Mouse (Mus musculus): ENCODE results near the gene C5ar2. TPM values are rescaled to one million over a fixed set of nuclear protein-coding genes. Genes with fewer than 3 reads are reported as not detected.

Gene C5ar2
- 0.50 and 0.75 TPM in 2 replicates for polyA plus RNA-seq (2012; rRNA removed)

DNA sequence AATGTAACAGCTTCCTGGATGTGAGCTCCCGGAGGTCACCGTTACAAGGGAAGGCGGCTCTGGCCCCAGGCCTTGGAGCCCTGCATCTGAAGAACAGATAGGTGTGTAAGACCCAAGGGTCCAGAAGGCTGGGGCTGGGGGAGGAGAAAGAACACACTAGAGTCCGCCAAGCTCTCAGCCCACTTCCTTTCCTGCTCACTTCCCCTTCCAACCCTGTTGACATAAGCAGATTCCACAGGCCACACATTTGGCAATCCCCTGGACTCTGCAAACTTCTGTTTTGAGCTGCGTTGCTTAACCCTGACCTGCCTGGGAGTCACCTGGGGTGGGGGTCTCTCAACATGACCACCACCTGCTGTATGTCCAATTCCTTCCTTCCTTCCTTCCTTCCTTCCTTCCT is at the start of gene C5ar2:
TSS of gene C5ar2 (minus strand) at position 88 of the 400 bp plus-strand sequence.

DNA sequence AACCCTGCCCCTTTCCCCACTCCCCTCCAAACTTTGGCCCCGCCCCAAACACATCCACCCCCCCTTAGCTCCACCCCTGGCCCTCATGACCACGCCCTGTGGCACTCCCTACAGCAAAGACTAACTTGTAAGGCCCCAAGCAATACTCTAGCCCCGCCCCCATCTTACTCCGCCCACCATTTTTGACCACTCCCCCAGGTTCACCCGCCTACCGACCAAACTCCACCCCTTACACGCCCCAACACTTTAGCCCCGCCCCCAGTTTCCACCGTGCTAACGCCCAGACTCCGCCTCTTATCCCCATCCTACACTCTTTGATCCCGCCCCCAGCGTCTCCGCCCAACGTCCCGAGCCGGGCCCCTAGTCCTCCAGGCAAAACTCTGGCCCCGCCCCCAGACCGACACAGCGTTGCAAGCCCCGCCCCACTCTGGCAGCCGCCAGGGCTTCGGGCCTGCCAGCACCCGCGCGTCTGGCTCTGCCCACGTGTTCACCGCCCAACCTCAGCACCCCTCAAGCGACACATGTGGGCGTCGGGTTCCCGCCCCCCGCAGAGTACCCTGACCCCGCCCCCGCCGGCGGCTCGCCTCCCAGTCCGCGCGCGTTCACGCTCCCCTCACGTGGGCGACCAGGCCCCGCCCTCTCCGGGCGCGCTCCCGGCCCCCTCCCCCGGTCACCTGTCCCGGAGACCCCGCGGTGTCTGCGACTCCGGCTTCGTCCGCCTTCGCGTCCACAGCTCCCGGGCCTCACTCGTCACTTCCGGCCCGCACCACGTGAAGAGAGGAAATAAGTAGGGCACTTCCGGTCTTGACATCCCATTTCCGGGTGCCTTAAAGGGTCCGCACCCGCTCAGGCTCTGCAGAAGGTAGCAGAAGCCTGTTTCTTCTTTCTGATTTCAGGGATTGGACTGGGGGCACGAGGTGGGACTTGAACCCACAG is 42.3 kb upstream of the C5ar2 start, which contains the start of gene Ccdc9:
TSS of gene Ccdc9 (minus strand) at position 770 of the 936 bp plus-strand sequence.

DNA sequence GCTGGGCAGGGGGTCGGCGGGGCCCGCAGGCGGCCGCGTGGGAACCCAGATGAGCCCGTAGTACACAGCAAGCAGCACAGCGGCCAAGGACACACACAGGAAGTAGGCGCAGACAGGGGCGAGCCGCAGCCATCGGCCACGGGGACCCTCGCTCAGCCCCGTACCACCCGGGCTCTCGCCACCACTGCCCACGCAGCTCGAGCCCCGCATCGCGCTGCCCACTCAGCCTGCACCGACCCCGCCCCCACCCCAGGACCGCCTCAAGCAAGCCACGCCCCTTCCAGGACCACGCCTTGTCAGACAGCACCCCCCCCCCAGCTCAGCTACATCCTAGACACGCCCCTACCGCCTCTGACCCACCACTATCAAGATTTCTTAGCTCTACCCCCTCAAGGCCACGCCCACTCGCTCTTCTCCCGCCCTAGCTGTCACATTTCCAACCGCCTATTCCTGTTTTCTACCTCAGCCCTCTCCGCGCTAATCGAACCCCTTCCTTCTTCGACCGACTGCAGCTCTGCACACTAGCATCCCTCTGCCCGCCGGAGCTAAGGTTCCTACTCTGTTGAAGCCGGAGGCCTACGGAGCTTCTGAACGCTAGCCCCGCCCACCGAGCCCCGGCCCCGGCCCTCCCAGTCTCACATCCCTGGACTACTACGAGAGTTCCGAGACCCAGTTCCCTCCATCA is 29.3 kb upstream of the C5ar2 start, which contains the start of gene Inafm1:
TSS of gene Inafm1 (minus strand) at position 537 of the 685 bp plus-strand sequence.

DNA sequence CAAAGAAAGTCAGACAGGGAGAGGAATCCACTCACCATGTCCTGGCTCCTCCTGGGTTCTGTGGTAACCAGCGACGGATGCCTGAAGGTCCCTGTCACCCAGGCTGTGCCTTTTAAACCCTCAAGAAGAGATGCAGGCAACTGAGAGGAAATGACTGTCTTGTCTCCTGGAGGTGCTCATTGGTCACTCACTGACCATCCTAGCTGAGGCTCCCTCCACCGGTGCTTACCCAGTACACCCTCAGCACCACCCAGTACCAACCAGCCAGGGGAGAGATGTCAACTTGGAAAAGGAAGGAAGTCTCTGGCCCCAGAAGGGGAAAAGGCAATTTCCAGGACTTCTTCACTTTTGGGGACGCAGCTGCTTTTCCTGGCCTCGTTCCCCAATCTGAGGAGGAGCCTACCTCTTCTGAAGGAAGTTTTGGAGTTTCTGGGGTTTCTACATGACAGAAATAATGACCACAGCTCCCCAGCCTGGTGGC is 15.2 kb upstream of the C5ar2 start, which contains the start of gene C5ar1:
TSS of gene C5ar1 (minus strand) at position 431 of the 481 bp plus-strand sequence.

DNA sequence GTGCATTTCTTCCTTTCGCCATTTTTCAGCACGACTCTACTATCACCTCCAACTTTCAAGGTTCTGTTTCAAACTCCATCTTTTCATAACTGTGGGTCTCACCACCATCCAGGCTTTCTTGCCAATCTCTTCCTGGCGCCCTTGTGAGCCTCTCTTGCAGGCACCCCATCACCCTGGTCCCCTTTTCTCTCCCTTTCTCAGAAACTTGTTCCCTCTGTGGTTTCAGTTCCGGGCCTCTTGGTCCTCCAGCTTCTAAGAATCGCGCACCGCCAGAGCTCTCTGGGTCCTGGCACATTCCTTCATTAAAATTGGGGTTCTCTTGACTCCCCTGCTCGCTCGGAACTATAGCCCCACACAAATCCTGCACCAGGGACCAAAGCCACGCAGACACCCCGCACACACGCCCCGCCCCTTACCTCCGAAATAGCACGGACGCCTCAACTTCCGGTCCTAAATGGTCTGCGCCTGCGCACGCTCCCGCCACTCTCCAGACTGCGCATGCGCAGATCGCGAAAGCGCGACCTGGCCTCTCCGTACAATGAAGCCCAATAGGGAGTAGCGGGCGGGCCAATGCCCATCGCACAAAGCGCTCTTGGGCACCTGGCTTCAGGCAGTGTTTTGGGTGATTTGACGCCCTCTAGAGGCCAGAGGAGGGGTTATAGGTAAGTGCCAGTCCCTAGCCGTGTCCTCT is 22.2 kb downstream of the C5ar2 start, which contains the start of gene Dhx34:
TSS of gene Dhx34 (minus strand) at position 456 of the 691 bp plus-strand sequence.

Other genes with a start within 250 kb of the C5ar2 start
- gene Bicra, start 196.2 kb downstream of the C5ar2 start, polyA plus RNA-seq (2012; rRNA removed): 13.0 and 17.7 TPM in 2 replicates
- 0.05 TPM in 1 of 2 replicates, not detected in the other for gene Zfp541, start 182.3 kb downstream of the C5ar2 start, polyA plus RNA-seq (2012; rRNA removed)
- 173 and 226 TPM in 2 replicates for gene Napa, start 145.7 kb downstream of the C5ar2 start, polyA plus RNA-seq (2012; rRNA removed)
- 32.0 and 39.2 TPM in 2 replicates for gene Kptn, start 124.3 kb downstream of the C5ar2 start, polyA plus RNA-seq (2012; rRNA removed)
- 4.7 and 4.8 TPM in 2 replicates for gene Slc8a2, start 114.3 kb downstream of the C5ar2 start, polyA plus RNA-seq (2012; rRNA removed)
- 31.7 and 39.9 TPM in 2 replicates for gene Meis3, start 69.1 kb downstream of the C5ar2 start, polyA plus RNA-seq (2012; rRNA removed)
- 38.2 and 46.5 TPM in 2 replicates for gene Dhx34, start 22.1 kb downstream of the C5ar2 start, polyA plus RNA-seq (2012; rRNA removed)
- 15.0 and 18.4 TPM in 2 replicates for gene C5ar1, start 15.4 kb upstream of the C5ar2 start, polyA plus RNA-seq (2012; rRNA removed)
- 131 and 153 TPM in 2 replicates for gene Inafm1, start 29.5 kb upstream of the C5ar2 start, polyA plus RNA-seq (2012; rRNA removed)
- gene Ccdc9, start 42.6 kb upstream of the C5ar2 start, polyA plus RNA-seq (2012; rRNA removed): 51.1 and 51.3 TPM in 2 replicates
- gene Bbc3, start 64.2 kb upstream of the C5ar2 start, polyA plus RNA-seq (2012; rRNA removed): 33.1 and 34.1 TPM in 2 replicates
- gene Sae1, start 143.7 kb upstream of the C5ar2 start, polyA plus RNA-seq (2012; rRNA removed): 25.3 and 26.1 TPM in 2 replicates
- 37.3 and 41.9 TPM in 2 replicates for gene Zc3h4, start 156.8 kb upstream of the C5ar2 start, polyA plus RNA-seq (2012; rRNA removed)
- 151 and 215 TPM in 2 replicates for gene Tmem160, start 208.6 kb upstream of the C5ar2 start, polyA plus RNA-seq (2012; rRNA removed)
- 0.07 TPM in 1 of 2 replicates, not detected in the other for gene Npas1, start 233.6 kb upstream of the C5ar2 start, polyA plus RNA-seq (2012; rRNA removed)

All from colon, adult 2 months (tissue).